Mouse (Mus musculus) lung, postnatal 0 days (tissue): ENCODE measurements at regions not wholly inside any gene's neighbourhood (a gene's known extent, or its start where the extent isn't known, plus 50 kb on each side); places are given as distances from the start of the nearest gene placed in this dataset.

ENCODE experiments used
- ATAC-seq: fragments of 200-750 bp; cut with Nextera tagmentation; 2 replicates; pipeline ENCODE4 v1.8.0; 2017; ENCODE audit warnings: moderate library complexity
- DNase-seq: peaks from one replicate; pipeline ENCODE4 v3.0.0-alpha.2; 2016; ENCODE audit warnings: low spot score
- H3K27ac ChIP-seq: fragments of 300-500 bp; sonication (generic); 2 replicates; pipeline ENCODE4 v1.5.1; 2014; ENCODE audit warnings: antibody characterized with exemption, mild to moderate bottlenecking, low read length, mixed read lengths
- H3K27me3 ChIP-seq: fragments of 300-500 bp; sonication (generic); replicated peaks from 2 replicates; pipeline ENCODE4 v1.6.1; 2014; ENCODE audit warnings: low read length, mixed read lengths; ENCODE audit not compliant: insufficient read depth
- H3K36me3 ChIP-seq: fragments of 300-500 bp; sonication (generic); 2 replicates; pipeline ENCODE4 v1.6.1; 2014; ENCODE audit warnings: low read length, mixed read lengths; ENCODE audit not compliant: insufficient read depth
- H3K4me1 ChIP-seq: fragments of 300-500 bp; sonication (generic); 2 replicates; pipeline ENCODE4 v1.6.1; 2014; ENCODE audit warnings: antibody characterized with exemption, low read depth, low read length, mixed read lengths; ENCODE audit not compliant: insufficient read depth
- H3K4me2 ChIP-seq: fragments of 300-500 bp; sonication (generic); replicated peaks from 2 replicates; pipeline ENCODE4 v1.6.1; 2014; ENCODE audit warnings: low read depth, mild to moderate bottlenecking, low read length, moderate library complexity, mixed read lengths
- H3K4me3 ChIP-seq: fragments of 300-500 bp; sonication (generic); 2 replicates; pipeline ENCODE4 v1.5.1; 2014; ENCODE audit warnings: low read depth, low read length
- H3K9ac ChIP-seq: fragments of 300-500 bp; sonication (generic); replicated peaks from 2 replicates; pipeline ENCODE4 v1.6.1; 2014; ENCODE audit warnings: low read depth, mild to moderate bottlenecking
- H3K9me3 ChIP-seq: fragments of 300-500 bp; sonication (generic); 2 replicates; pipeline ENCODE4 v1.6.1; 2016; ENCODE audit warnings: low read length, mixed read lengths
- CTCF ChIP-seq: IDR thresholded peaks from 2 replicates; pipeline ENCODE4 v1.5.1; 2016; ENCODE audit warnings: antibody characterized with exemption, mild to moderate bottlenecking
- EP300 ChIP-seq: IDR thresholded peaks from 2 replicates; pipeline ENCODE4 v1.6.1; 2016; ENCODE audit warnings: antibody characterized with exemption, mild to moderate bottlenecking, control low read depth
- WGBS: fragments of 180-500 bp; shearing (Covaris S2); extraction: QIAGEN DNeasy Blood & Tissue Kit; methylation state at CpG from one replicate; pipeline ENCODE4 v1.1.7; 2014; 5-methylcytosine and 5-hydroxymethylcytosine counted together

GRCm38 (mm10) chr4:95388556-95388955, 168.8 kb upstream of the Fggy start:
- 19% methylated on average over 3 of the region's 3 CpGs for WGBS
- Histone ChIP-seq H3K9me3 (no peaks in the 10 kb centered on the region), H3K27me3 (no peaks in the 10 kb centered on the region), H3K9ac (no peak overlapping the region), H3K36me3 (no peaks in the 10 kb centered on the region), H3K4me2 (no peak overlapping the region), H3K4me3 (no peak overlapping the region), H3K4me1 (peaks cover 13% of the 10 kb centered on the region; the same call in 1 of the 2 replicates), H3K27ac (peak overlapping the region; percentile 59)
- DNase-seq (peak; percentile 59), ATAC-seq (no peak)
- TF ChIP-seq EP300, result no peak
- no peak for TF ChIP-seq CTCF

- 36% methylated on average over 2 of the region's 2 CpGs for WGBS
- peak; percentile 88 for DNase-seq
- H3K27me3 ChIP-seq, result no peaks in the 10 kb centered on the region
- no peak overlapping the region for H3K4me2 ChIP-seq
- H3K9me3 ChIP-seq, result no peaks in the 10 kb centered on the region
- H3K9ac ChIP-seq, result no peak overlapping the region
- H3K36me3 ChIP-seq, result no peaks in the 10 kb centered on the region
- peaks cover 13% of the 10 kb centered on the region; the same call in 1 of the 2 replicates for H3K4me1 ChIP-seq
- H3K4me3 ChIP-seq, result no peak overlapping the region
- TF ChIP-seq CTCF (no peak), EP300 (peak; percentile 85)
- H3K27ac ChIP-seq, result 0 out of 2 replicates have a peak overlapping the region, but pooled peaks have one; percentile 59
- peak; percentile 58 for ATAC-seq
These were observed 167.7 kb upstream of the Fggy start for GRCm38 (mm10) chr4:95389647-95390046.

- H3K4me1 ChIP-seq, result peaks cover 13% of the 10 kb centered on the region; the same call in 1 of the 2 replicates
- no peaks in the 10 kb centered on the region for H3K9me3 ChIP-seq
- no peak overlapping the region for H3K4me3 ChIP-seq
- TF ChIP-seq EP300, result no peak
- no peak for TF ChIP-seq CTCF
- no peak overlapping the region for H3K27ac ChIP-seq
- no peak overlapping the region for H3K9ac ChIP-seq
- no peaks in the 10 kb centered on the region for H3K27me3 ChIP-seq
- H3K4me2 ChIP-seq, result no peak overlapping the region
- no peak for DNase-seq
- H3K36me3 ChIP-seq, result no peaks in the 10 kb centered on the region
- no peak for ATAC-seq
These were observed 166.8 kb upstream of the Fggy start for GRCm38 (mm10) chr4:95390549-95390948.

- peak; percentile 84 for ATAC-seq
- Histone ChIP-seq H3K27ac (no peak overlapping the region), H3K4me2 (no peak overlapping the region), H3K4me3 (no peak overlapping the region), H3K4me1 (no peaks in the 10 kb centered on the region; the same call in 1 of the 2 replicates), H3K36me3 (no peaks in the 10 kb centered on the region), H3K9me3 (no peaks in the 10 kb centered on the region), H3K9ac (no peak overlapping the region), H3K27me3 (no peaks in the 10 kb centered on the region)
- TF ChIP-seq EP300, result peak; percentile 85
- no peak for TF ChIP-seq CTCF
- WGBS, result 46% methylated on average over 3 of the region's 3 CpGs
- DNase-seq, result peak; percentile 66
These were observed 161.6 kb upstream of the Fggy start for GRCm38 (mm10) chr4:95395746-95396145.

GRCm38 (mm10) chr4:95398301-95398700, 159.0 kb upstream of the Fggy start:
- no peak for DNase-seq
- ATAC-seq, result no peak
- H3K4me2 ChIP-seq, result no peak overlapping the region
- H3K27me3 ChIP-seq, result no peaks in the 10 kb centered on the region
- no peaks in the 10 kb centered on the region for H3K9me3 ChIP-seq
- H3K27ac ChIP-seq, result no peak overlapping the region
- no peak overlapping the region for H3K9ac ChIP-seq
- no peak overlapping the region for H3K4me3 ChIP-seq
- TF ChIP-seq EP300 (no peak), CTCF (no peak)
- H3K4me1 ChIP-seq, result no peaks in the 10 kb centered on the region
- H3K36me3 ChIP-seq, result no peaks in the 10 kb centered on the region

- Histone ChIP-seq H3K9me3 (no peaks in the 10 kb centered on the region), H3K9ac (no peak overlapping the region), H3K4me2 (no peak overlapping the region), H3K4me3 (no peak overlapping the region), H3K27me3 (no peaks in the 10 kb centered on the region), H3K4me1 (no peaks in the 10 kb centered on the region), H3K27ac (no peak overlapping the region), H3K36me3 (no peaks in the 10 kb centered on the region)
- TF ChIP-seq CTCF (no peak), EP300 (no peak)
- 43% methylated on average over 6 of the region's 6 CpGs for WGBS
- DNase-seq (no peak), ATAC-seq (no peak)
These were observed 155.0 kb upstream of the Fggy start for GRCm38 (mm10) chr4:95402273-95402672.

- Histone ChIP-seq H3K9ac (no peak overlapping the region), H3K9me3 (no peaks in the 10 kb centered on the region), H3K27me3 (no peaks in the 10 kb centered on the region), H3K36me3 (no peaks in the 10 kb centered on the region), H3K27ac (no peak overlapping the region), H3K4me2 (no peak overlapping the region), H3K4me1 (no peaks in the 10 kb centered on the region), H3K4me3 (no peak overlapping the region)
- 41% methylated on average over 2 of the region's 2 CpGs for WGBS
- DNase-seq (no peak), ATAC-seq (no peak)
- TF ChIP-seq EP300, result no peak
- no peak for TF ChIP-seq CTCF
These were observed 140.2 kb upstream of the Fggy start for GRCm38 (mm10) chr4:95417075-95417474.
